Mouse (Mus musculus) gastrocnemius, adult 2 months (tissue): Measurements from ENCODE around the gene Zfp710. TPM values are rescaled to one million over a fixed set of nuclear protein-coding genes. Genes with fewer than 3 reads are reported as not detected.
"Not testable (repeated sequence)": the region's sequence is repeated elsewhere in the genome, so short reads cannot be mapped to it uniquely, and the experiment has no call there.

Source experiments
- DNase-seq: peaks from one replicate; pipeline ENCODE4 v3.0.0; 2022
- H3K27ac ChIP-seq: fragments of 200-600 bp; 2 replicates; pipeline ENCODE4 v1.8.1; 2022; ENCODE audit warnings: mild to moderate bottlenecking
- H3K4me3 ChIP-seq: fragments of 200-600 bp; 2 replicates; pipeline ENCODE4 v1.8.1; 2022; ENCODE audit warnings: mild to moderate bottlenecking, moderate library complexity
- CTCF ChIP-seq: fragments of 200-600 bp; IDR thresholded peaks from 2 replicates; pipeline ENCODE4 v1.8.1; 2022; ENCODE audit warnings: antibody characterized with exemption, mild to moderate bottlenecking, moderate library complexity
- intact Hi-C: fragments of 180-260 bp; cut with DNase I; formaldehyde crosslinking; loops from one replicate; pipeline ENCODE4 v1.15.1; 2025
- long read RNA-seq, 2 experiments: library from polyadenylated mRNA; stranded (forward); transcript quantifications; one replicate each; pipeline ENCODE4 v2.0.0; 2021
- total RNA-seq, 2 experiments: library from RNA; stranded (reverse); gene quantifications; 2 replicates each; pipeline ENCODE4 v1.2.3; 2021

Zfp710 gene
- 10 to 100 TPM; 21.5 to 37.5 TPM for total RNA-seq
- long read RNA-seq, experiment 1, full-length matches to known transcripts, result 1 of 8 reads
- long read RNA-seq, experiment 1, partial matches to known transcripts, result 1 of 8 reads
- long read RNA-seq, experiment 1, other reads (novel, unspliced or antisense), result 6 of 8 reads
- long read RNA-seq, experiment 2, full-length matches to known transcripts, result 1 of 8 reads
- long read RNA-seq, experiment 2, partial matches to known transcripts, result 0 of 8 reads
- long read RNA-seq, experiment 2, other reads (novel, unspliced or antisense), result 7 of 8 reads

DNA sequence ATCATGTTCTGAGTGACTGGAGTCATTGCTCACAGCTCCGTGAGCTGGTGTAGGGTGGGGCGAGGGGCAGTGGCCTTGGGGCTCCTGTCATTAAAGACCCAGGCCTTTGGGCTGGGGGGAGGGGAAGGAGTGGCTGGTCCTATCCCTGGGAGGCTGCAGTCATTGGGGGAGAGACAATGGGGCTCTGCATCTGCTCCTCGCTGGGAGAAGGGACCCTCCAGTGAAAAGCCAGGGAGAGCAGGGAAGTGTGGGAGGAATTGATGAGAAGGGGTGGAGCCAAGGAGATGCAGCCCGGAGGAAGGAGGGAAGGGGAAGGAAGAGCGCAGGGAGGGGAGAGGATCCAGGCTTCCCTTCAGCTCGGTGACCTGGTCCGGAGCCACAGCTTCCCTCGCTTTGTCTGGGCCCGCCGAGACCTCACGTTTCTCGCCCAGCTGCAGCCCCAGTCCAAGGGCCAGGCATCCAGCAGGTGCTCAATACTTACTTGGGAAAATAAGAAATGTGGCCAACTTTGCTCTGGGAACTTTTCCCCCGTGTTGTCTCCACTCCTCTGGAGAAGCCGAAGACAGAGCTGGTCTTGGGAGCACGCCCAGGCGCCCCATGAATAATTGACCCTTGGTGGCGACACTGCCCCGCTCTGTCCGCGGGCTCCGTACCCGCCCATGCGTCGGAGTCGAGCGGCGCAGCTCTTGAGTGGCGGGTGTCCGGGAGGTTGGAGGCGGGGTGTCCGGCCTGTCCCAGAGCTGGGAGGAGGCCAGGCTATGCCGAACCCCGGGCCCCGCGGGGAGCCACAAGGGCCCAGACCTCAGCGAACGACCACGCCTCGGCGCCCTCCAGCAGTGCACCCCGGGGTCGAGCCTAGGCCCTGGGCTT, at the start of gene Zfp710:
Zfp710 (plus strand) TSS at position 294 of the 870 bp plus-strand sequence.
- Histone ChIP-seq H3K27ac (peak within 1 kb of the TSS; percentile 90), H3K4me3 (peak within 1 kb of the TSS; percentile 90)
- intact Hi-C loops, result loop anchor here (2.0 to 10.0 kb wide), 4 partner anchors 38 to 1320 kb away; partner anchors contain the start of genes Arpin and Rps17
- peak; percentile 94 for DNase-seq
- TF ChIP-seq CTCF, result peak; percentile 48

DNA sequence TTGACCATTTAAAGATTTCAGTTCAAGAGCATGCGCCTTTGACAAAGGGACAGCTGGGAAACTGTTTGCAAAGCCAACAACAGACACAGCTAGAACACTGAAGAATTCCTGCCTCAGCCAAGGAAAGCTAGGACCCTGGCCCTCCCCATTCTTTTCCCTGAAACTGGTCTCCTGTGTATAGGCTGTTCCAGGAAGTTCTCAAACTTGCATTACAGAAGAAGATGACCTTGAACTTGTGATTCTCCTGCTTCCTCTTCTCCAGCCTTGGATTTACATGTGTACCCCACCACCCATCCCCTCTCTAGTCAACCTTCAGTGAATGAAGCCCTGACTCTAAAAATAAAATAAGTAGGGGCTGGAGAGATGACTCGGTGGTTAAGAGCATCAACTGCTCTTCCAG, 49.3 kb upstream of the Zfp710 start:
- H3K4me3 ChIP-seq, result no peak overlapping the region
- H3K27ac ChIP-seq, result no peak overlapping the region
- intact Hi-C loops, result no loop called here
- TF ChIP-seq CTCF, result no peak
- DNase-seq, result no peak

DNA sequence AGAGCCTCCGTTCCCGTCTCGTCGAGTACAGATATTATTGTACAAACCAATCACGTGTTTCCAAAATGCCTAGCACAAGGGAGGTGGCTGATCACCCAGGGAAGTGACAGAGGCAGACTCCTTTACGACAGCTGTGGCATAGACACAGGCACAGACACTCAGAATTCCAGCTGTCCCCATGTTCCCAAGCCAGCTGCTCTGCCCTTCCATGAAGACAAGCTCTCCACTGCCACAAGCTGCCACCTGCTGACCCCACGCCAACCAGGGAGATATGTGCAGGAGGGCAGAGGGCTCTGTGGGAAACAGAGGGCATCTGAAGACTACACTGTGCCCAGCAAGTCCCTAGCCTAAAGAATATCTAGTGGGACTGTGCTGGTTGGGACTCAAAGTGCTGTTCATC, 37.9 kb upstream of the Zfp710 start:
- no peak overlapping the region for H3K4me3 ChIP-seq
- no peak overlapping the region for H3K27ac ChIP-seq
- no peak for TF ChIP-seq CTCF
- no peak for DNase-seq
- intact Hi-C loops, result no loop called here

DNA sequence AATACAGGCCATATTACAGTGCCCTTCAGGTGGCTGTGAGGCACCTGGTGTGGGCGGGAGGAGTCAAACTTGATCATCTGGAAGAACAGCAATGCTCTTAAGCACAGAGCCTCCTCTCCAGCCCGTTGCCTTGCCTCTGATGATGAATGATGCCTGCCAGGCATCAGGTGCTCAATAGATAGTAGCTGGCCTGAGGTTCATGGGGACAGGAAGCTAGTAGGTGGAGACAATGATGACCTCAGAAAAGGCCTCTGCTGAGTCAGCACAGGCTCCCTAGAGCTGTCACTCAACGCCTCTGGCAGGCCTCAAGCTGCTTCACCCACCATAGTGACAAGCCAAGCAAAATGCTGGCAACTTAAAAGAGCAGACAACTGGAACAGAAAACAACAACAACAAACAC, 36.9 kb upstream of the Zfp710 start:
- no peak for TF ChIP-seq CTCF
- no peak overlapping the region for H3K4me3 ChIP-seq
- no peak overlapping the region for H3K27ac ChIP-seq
- intact Hi-C loops, result no loop called here
- no peak for DNase-seq

DNA sequence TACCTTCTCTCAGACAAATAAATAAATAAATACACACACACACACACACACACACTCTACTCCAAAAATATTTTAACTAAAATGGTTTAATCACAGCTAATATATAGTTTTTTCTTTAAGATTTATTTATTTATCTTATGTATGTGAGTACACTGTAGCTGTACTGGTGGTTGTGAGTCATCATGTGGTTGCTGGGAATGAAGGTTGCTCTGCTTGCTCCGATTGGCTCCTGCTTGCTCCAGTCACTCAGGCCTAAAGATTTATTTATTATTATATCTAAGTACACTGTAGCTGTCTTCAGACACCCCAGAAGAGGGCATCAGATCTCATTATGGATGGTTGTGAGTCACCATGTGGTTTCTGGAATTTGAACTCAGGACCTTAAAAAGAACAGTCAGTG, 36.1 kb upstream of the Zfp710 start:
- H3K27ac ChIP-seq, DNase-seq, intact Hi-C loops, H3K4me3 ChIP-seq: not testable (repeated sequence)

DNA sequence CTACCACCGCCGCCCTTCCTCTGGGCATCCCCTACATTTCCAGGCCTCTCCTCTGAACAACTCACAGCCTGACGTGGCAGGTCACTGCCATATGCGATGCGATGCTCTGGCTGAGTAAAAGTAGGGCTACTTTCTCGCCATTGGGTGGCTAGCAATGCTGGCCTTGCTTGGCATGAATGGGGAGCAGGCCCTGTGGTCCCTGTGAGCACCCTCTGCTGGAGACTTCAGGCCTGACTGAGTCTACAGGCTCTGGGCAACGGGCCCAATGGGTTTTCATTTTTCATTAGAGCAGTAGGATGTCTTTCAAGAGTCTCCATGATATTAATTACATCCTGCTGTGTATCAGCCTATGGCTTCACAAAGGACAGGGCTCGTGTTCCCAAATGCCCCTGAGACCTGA, 30.1 kb upstream of the Zfp710 start:
- Histone ChIP-seq H3K27ac (no peak overlapping the region), H3K4me3 (no peak overlapping the region)
- peak; percentile 61 for TF ChIP-seq CTCF
- peak; percentile 58 for DNase-seq
- intact Hi-C loops, result no loop called here

DNA sequence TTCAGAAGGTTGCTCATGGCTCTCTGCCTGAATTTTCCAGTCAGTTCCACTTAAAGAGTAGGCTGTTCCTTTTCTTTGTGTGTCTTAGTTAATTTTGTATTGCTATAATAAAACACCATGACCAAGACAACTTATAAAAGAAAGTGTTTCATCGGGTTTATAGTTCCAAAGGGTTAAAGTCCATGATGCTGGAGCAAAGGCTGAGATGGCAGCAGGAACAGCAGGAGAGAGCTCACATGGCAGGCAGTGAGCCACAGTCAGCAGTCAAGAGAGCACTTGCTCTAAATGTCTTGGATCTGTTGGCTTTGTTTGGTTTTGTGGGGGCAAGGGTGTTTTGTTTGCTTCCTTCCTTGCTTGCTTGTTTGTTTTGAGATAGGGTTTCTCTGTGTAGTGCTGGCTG, 26.9 kb upstream of the Zfp710 start:
- Histone ChIP-seq H3K27ac (no peak overlapping the region), H3K4me3 (no peak overlapping the region)
- intact Hi-C loops, result no loop called here
- no peak for DNase-seq
- no peak for TF ChIP-seq CTCF

DNA sequence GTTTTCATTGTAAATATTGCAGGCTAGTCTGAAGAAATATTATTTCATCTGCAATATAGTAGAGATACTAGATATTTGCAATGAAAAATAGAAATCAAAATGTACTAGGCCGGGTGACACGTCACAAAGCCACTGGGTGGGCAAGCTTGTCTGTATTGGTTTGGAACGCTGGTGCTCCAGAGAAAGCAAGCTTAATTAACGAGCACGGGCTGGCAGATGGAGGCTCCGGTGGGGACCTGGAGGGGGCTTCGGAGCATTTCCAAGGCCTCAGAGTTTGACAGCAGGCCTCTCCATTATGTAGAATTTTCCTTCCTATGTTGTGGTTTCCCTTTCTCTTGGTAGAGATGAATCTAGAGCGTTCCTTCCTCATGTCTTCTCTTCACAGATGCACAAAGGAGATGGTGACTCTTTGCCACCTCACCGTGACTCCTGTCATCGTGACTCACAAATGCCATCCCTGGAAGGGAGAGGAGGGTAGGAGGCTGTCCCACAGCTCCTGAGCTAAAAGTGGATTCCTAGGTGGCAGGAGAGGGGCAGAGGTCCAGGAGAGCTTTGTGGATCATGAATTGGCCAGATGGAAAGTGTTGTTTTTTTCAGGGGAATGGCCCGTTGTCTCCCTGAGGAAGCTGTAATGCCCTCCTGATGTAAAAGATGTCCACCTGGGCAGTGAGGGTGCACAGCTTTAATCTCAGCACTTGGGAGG, 22.1 kb upstream of the Zfp710 start:
- intact Hi-C loops, result no loop called here
- no peak overlapping the region for H3K4me3 ChIP-seq
- no peak overlapping the region for H3K27ac ChIP-seq
- no peak for TF ChIP-seq CTCF
- no peak for DNase-seq

DNA sequence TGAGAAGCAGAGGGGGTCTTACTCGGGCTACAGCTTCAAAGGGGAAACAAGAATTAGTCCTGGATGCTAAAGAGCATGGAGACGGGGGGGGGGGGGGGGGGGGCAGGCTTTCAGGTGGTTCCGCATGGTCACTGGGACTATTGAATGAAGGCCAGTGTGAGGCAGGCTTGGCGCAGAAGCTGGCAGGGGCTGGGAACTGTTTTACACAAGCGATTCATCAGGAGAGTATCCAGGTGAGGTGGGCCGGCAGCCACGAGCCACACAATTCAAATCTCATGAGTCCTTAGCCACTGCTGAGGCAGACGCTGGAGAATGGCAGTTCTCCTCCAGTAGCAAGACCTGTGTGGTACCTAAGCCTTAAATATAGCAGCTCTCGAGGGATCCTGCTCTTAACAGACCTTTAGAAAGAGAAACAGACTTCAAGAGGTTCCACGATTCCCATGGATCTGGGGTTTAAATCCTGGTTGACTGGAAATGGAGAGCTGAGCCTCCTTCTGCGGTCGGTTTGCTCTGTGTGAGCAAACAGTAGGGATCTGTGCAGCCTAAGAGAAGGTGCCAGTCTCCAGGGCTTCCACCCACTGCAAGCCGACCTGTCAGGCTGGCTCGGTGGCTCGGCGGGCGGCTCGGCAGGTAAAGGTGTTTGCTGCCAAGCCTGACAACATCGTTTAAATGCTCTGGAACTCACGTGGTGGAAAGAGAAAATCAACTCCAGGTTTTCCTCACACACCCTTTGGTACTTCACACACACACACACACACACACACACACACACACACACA, 19.6 kb upstream of the Zfp710 start:
- no peak overlapping the region for H3K4me3 ChIP-seq
- no peak for TF ChIP-seq CTCF
- DNase-seq, result no peak
- no peak overlapping the region for H3K27ac ChIP-seq
- intact Hi-C loops, result no loop called here

DNA sequence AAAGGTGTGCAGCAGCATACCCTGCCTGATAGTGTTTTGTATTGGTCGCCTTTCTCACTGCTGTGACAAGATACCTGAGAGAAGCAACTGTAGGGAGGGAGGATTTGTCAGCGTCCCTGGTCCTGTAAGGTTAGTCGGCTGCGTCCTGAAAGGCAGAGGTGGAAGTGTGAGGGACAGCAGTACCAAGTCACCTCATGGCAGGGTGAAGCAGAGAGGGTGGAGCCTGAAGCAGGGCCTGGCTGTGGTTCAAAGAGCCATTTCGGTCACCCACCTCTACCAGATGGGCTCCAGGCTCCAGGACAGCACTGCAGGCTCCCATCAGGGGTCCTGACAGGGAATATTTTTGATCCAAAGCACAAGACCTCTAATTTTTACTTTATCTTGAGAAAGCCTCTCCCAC, 13.9 kb upstream of the Zfp710 start:
- Histone ChIP-seq H3K4me3 (no peak overlapping the region), H3K27ac (no peak overlapping the region)
- DNase-seq, result no peak
- TF ChIP-seq CTCF, result no peak
- intact Hi-C loops, result no loop called here

DNA sequence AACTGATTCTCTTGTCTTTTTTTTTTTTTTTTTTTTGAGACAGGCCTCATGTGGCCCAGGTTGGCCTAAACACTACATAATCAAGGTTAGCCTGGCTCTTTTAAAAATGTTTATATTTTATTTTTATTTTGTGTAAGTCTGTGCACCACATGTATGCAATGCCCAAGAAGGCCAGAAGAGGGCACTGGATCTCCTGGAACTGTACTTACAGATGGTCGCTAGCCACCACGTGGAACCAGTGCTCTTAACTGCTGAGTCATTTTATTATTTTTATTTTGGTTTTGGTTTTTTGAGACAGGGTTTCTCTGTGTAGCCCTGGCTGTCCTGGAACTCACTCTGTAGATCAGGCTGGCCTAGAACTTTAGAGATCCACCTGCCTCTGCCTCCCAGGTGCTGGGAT, 13.1 kb upstream of the Zfp710 start:
- peak; percentile 64 for TF ChIP-seq CTCF
- no peak overlapping the region for H3K27ac ChIP-seq
- no peak overlapping the region for H3K4me3 ChIP-seq
- peak; percentile 52 for DNase-seq
- intact Hi-C loops, result no loop called here

DNA sequence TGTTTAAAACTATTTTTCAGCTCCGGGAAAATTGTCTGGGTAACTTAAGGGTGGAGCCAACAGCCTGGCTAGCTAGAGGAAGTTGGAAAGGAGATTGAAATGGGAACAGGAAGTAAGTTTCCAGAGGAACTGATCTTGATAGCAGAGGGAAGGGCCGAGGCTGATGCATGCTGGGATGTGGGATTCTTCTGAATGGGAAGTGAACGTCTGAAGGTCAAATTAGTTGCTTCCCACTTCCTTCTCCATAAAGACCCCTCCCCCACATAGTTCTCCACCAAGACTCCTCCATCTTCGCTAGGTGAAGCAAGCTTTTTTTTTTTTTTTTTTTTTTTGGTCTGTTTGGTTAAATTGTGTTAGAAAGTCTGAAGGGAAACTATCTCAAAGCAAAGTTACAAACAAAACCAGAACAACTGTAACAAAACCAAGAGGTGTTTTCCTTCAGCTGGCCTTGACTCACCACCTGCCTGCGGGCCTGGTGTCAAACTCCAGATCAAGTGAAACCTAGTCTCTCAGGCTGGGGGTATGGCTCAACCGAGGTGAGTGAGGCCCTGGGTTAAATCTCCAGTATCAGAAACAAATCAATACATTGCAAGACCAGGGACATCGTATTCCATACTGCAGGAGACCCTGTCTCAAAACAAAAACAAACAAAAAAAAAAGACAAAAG, 10.6 kb upstream of the Zfp710 start:
- TF ChIP-seq CTCF, result no peak
- DNase-seq, result no peak
- intact Hi-C loops, result no loop called here
- H3K4me3 ChIP-seq, result peak overlapping the region; percentile 6; the same call in 1 of the 2 replicates
- peak overlapping the region; percentile 69 for H3K27ac ChIP-seq
